Mouse (Mus musculus) limb, embryonic 10.5 days (tissue): ENCODE data around the gene Pigb. TPM values are rescaled to one million over a fixed set of nuclear protein-coding genes. Genes with fewer than 3 reads are reported as not detected.

Experiments used
- DNase-seq: peaks from one replicate; pipeline ENCODE4 v3.0.0-alpha.2; 2017; ENCODE audit warnings: low spot score
- H3K27ac ChIP-seq: fragments of 300-500 bp; sonication (generic); 2 replicates; pipeline ENCODE4 v1.5.1; 2016; ENCODE audit warnings: mild to moderate bottlenecking
- H3K27me3 ChIP-seq: fragments of 300-500 bp; sonication (generic); 2 replicates; pipeline ENCODE4 v1.6.1; 2016; ENCODE audit warnings: low read depth, mild to moderate bottlenecking; ENCODE audit not compliant: poor library complexity, severe bottlenecking
- H3K36me3 ChIP-seq: fragments of 300-500 bp; sonication (generic); 2 replicates; pipeline ENCODE4 v1.6.1; 2016; ENCODE audit warnings: mild to moderate bottlenecking, moderate library complexity
- H3K4me1 ChIP-seq: fragments of 300-500 bp; sonication (generic); 2 replicates; pipeline ENCODE4 v1.6.1; 2016
- H3K4me3 ChIP-seq: fragments of 300-500 bp; sonication (generic); 2 replicates; pipeline ENCODE4 v1.5.1; 2016; ENCODE audit warnings: mild to moderate bottlenecking, moderate library complexity
- H3K9me3 ChIP-seq: fragments of 300-500 bp; sonication (generic); replicated peaks from 2 replicates; pipeline ENCODE4 v1.6.1; 2016; ENCODE audit warnings: mild to moderate bottlenecking
- WGBS: fragments of 180-500 bp; shearing (Covaris S2); methylation state at CpG from one replicate; pipeline ENCODE4 v1.1.7; 2016; 5-methylcytosine and 5-hydroxymethylcytosine counted together
- polyA plus RNA-seq: library from polyadenylated mRNA; unstranded; fragments of >200 nt; fragmentation: Nextera tagmentation; extraction: Ambion mirVana; gene quantifications from 2 replicates; pipeline ENCODE4 v1.2.1, GENCODE M21; 2016

Pigb gene
- polyA plus RNA-seq, 1 experiment from 2014 or later: 15.6 TPM

DNA sequence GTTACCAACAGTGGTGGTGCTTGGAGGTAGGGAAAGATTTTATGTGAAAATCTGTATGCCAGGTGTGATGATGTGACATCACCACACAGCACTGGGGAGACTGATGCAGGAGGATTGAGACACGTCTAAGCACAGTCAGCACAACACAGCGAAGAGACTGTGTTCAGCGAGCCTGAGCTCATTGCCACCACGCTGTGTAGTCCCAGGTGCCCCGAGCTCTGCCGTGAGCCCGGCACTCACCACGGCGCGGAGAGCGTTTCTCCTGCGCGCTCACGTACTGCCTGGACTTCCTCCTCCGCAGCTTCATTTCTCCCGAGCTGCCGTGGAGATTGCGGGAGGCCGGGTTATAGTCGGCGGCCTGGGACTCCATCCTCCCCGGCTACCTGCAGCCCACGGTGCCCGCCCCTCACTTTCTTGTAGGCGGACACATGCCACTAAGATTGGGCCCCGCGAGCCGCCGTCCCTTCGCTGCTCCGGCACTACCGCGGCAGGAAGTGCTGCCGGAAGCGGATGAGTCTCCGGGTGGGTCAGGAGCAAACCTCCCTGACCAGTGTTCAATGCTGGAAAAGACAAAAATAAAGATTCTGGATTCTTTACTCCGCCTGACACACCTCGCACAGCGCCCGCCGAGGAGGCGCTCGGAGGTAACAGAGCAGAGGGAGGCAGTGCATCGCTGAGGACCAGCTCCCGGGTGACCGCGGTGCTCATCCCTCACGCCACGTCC, 794 bp downstream of the Pigb start:
- H3K36me3 ChIP-seq: peaks cover 7% of the 10 kb centered on the region; the same call in 1 of the 2 replicates
- peaks cover 20% of the 10 kb centered on the region for H3K4me1 ChIP-seq
- peak overlapping the region; percentile 84 for H3K4me3 ChIP-seq
- peak; percentile 96 for DNase-seq
- peak overlapping the region; percentile 84 for H3K27ac ChIP-seq
- no peaks in the 10 kb centered on the region for H3K9me3 ChIP-seq
- no peaks in the 10 kb centered on the region for H3K27me3 ChIP-seq
- WGBS: under 1% methylated on average over 49 of the region's 49 CpGs

GRCm38 (mm10) chr9:73033406-73033805, 6.8 kb downstream of the Pigb start:
- no peaks in the 10 kb centered on the region for H3K9me3 ChIP-seq
- WGBS: 90% methylated on average over 1 of the region's 1 CpGs
- H3K4me3 ChIP-seq: no peak overlapping the region
- H3K27ac ChIP-seq: no peak overlapping the region
- peaks cover under 1% of the 10 kb centered on the region; the same call in 1 of the 2 replicates for H3K4me1 ChIP-seq
- no peak for DNase-seq
- H3K36me3 ChIP-seq: peaks cover 55% of the 10 kb centered on the region
- no peaks in the 10 kb centered on the region for H3K27me3 ChIP-seq

DNA sequence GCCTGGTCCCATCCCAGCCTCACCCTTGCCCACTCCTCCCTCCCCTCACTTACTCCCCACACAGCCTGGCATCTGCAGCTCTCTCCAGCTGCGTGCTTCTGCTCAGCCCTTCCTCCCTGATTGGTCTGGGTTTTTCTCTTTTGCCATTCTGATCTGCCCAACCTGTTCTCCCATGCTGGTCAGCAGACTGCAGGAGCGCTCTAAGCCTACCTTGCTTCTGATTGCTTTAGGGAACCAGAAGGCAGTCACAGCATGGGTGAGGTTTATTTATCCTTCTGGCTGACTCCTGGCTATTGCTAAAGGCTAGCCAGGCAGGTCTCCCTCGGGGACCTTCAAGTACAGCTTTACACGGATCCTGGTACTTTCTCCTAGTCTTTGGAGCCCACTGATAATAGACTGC, 8.8 kb downstream of the Pigb start:
- no peak for DNase-seq
- 78% methylated on average over 4 of the region's 4 CpGs for WGBS
- H3K9me3 ChIP-seq: no peaks in the 10 kb centered on the region
- H3K4me1 ChIP-seq: peaks cover 2% of the 10 kb centered on the region
- H3K4me3 ChIP-seq: no peak overlapping the region
- peaks cover 55% of the 10 kb centered on the region for H3K36me3 ChIP-seq
- no peak overlapping the region for H3K27ac ChIP-seq
- H3K27me3 ChIP-seq: no peaks in the 10 kb centered on the region

DNA sequence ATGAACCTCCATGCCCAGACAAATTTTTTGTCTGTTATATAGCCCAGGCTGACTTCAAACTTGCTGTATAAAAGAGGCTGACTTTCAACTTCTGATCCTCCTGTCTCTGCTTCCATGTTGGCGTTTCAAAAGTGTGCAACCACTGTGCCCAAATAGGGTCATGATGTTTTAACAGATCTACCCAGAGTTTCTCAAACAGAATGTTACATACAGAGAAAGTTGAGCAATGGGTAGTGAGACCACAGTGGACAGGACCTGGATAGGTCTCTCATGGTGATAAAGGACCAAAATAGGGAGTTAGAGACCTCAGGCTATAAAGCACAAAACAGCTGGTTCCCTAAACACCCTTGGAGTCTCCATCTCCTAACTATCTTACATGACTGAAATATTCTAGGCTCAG, 9.7 kb downstream of the Pigb start:
- H3K9me3 ChIP-seq: no peaks in the 10 kb centered on the region
- peaks cover 12% of the 10 kb centered on the region for H3K4me1 ChIP-seq
- peaks cover 52% of the 10 kb centered on the region for H3K36me3 ChIP-seq
- no peak for DNase-seq
- H3K4me3 ChIP-seq: no peak overlapping the region
- 86% methylated on average over 1 of the region's 1 CpGs for WGBS
- no peak overlapping the region for H3K27ac ChIP-seq
- no peaks in the 10 kb centered on the region for H3K27me3 ChIP-seq

GRCm38 (mm10) chr9:73025818-73026636, 14.2 kb downstream of the Pigb start:
- Histone ChIP-seq H3K9me3 (no peaks in the 10 kb centered on the region), H3K4me3 (peak overlapping the region; percentile 34; the same call in 1 of the 2 replicates), H3K27me3 (no peaks in the 10 kb centered on the region), H3K27ac (peak overlapping the region; percentile 76), H3K4me1 (peaks cover 12% of the 10 kb centered on the region), H3K36me3 (peaks cover 32% of the 10 kb centered on the region)
- peak; percentile 63 for DNase-seq
- WGBS: 18% methylated on average over 16 of the region's 17 CpGs

GRCm38 (mm10) chr9:73020566-73021097, 19.5 kb downstream of the Pigb start:
- H3K36me3 ChIP-seq: peaks cover 65% of the 10 kb centered on the region
- no peak for DNase-seq
- H3K27me3 ChIP-seq: no peaks in the 10 kb centered on the region
- peaks cover 2% of the 10 kb centered on the region; the same call in 1 of the 2 replicates for H3K4me1 ChIP-seq
- WGBS: 91% methylated on average over 5 of the region's 5 CpGs
- H3K9me3 ChIP-seq: no peaks in the 10 kb centered on the region
- H3K27ac ChIP-seq: no peak overlapping the region
- H3K4me3 ChIP-seq: no peak overlapping the region

GRCm38 (mm10) chr9:73019841-73020240, 20.3 kb downstream of the Pigb start:
- Histone ChIP-seq H3K4me3 (no peak overlapping the region), H3K36me3 (peaks cover 73% of the 10 kb centered on the region), H3K27me3 (no peaks in the 10 kb centered on the region), H3K9me3 (no peaks in the 10 kb centered on the region), H3K27ac (no peak overlapping the region), H3K4me1 (no peaks in the 10 kb centered on the region)
- WGBS: 92% methylated on average over 10 of the region's 10 CpGs
- no peak for DNase-seq

DNA sequence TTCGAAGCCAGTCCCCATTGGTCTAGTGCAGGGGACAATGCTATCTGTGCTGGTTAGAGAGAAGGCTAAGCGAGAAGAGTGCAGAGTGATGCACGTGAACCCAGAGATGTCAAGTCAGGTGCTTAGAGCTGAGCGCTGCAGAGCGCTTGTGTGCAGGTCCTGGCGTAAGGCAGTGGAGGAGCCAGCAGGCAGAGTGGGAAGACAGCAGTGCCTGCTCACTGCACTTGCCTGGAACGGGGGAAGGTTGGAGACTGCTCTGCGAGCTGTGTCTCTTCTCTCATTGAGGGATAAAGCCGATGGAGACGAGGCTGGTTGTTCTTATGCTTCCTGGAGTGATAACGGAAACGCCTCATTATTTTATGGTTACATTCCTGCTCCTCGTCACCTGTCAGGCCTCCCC, 25.5 kb downstream of the Pigb start:
- no peak overlapping the region for H3K27ac ChIP-seq
- WGBS: 76% methylated on average over 13 of the region's 13 CpGs
- no peaks in the 10 kb centered on the region for H3K9me3 ChIP-seq

DNA sequence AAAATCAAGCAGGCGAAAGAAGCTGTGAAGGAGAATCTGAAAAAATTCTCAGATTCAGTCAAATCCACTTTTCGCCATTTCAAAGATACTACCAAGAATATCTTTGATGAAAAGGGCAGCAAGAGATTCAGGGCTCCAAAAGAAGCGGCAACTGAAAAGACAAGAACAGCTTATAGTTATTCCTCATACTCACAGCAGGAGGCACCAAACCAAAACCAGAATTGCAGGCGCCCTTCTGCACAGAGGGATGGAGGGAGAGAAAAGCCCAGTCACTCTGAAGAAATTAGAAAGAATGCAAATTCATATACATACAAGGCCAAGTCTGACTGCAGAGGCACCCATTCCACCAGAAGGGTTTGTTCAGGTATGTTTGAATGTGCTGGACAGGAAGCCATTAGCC, 27.5 kb downstream of the Pigb start:
- H3K36me3 ChIP-seq: peaks cover 41% of the 10 kb centered on the region

More for the DNA sequence above, 25.5 kb downstream of the Pigb start:
- Histone ChIP-seq H3K4me1 (no peaks in the 10 kb centered on the region), H3K4me3 (no peak overlapping the region), H3K27me3 (no peaks in the 10 kb centered on the region), H3K36me3 (peaks cover 61% of the 10 kb centered on the region)
- DNase-seq: no peak

GRCm38 (mm10) chr9:73008384-73008783, 31.8 kb downstream of the Pigb start:
- Histone ChIP-seq H3K27me3 (no peaks in the 10 kb centered on the region), H3K4me3 (no peak overlapping the region), H3K9me3 (no peaks in the 10 kb centered on the region), H3K36me3 (0 out of 2 replicates have a peak, but pooled peaks cover 2% of the 10 kb centered on the region), H3K4me1 (no peaks in the 10 kb centered on the region), H3K27ac (no peak overlapping the region)
- WGBS: 74% methylated on average over 3 of the region's 3 CpGs
- DNase-seq: no peak

More for the DNA sequence above, 27.5 kb downstream of the Pigb start:
- no peak for DNase-seq
- WGBS: 87% methylated on average over 4 of the region's 4 CpGs
- no peak overlapping the region for H3K27ac ChIP-seq
- no peak overlapping the region for H3K4me3 ChIP-seq
- H3K27me3 ChIP-seq: no peaks in the 10 kb centered on the region
- no peaks in the 10 kb centered on the region for H3K4me1 ChIP-seq
- no peaks in the 10 kb centered on the region for H3K9me3 ChIP-seq

GRCm38 (mm10) chr9:73006175-73006574, 34.0 kb downstream of the Pigb start:
- no peak for DNase-seq
- WGBS: 95% methylated on average over 3 of the region's 3 CpGs
- Histone ChIP-seq H3K36me3 (0 out of 2 replicates have a peak, but pooled peaks cover 2% of the 10 kb centered on the region), H3K9me3 (no peaks in the 10 kb centered on the region), H3K4me1 (no peaks in the 10 kb centered on the region), H3K27me3 (no peaks in the 10 kb centered on the region), H3K4me3 (no peak overlapping the region), H3K27ac (no peak overlapping the region)

GRCm38 (mm10) chr9:73005106-73005505, 35.1 kb downstream of the Pigb start:
- Histone ChIP-seq H3K4me3 (no peak overlapping the region), H3K36me3 (0 out of 2 replicates have a peak, but pooled peaks cover 2% of the 10 kb centered on the region), H3K9me3 (no peaks in the 10 kb centered on the region), H3K4me1 (no peaks in the 10 kb centered on the region), H3K27ac (no peak overlapping the region), H3K27me3 (no peaks in the 10 kb centered on the region)
- 90% methylated on average over 6 of the region's 6 CpGs for WGBS
- no peak for DNase-seq

DNA sequence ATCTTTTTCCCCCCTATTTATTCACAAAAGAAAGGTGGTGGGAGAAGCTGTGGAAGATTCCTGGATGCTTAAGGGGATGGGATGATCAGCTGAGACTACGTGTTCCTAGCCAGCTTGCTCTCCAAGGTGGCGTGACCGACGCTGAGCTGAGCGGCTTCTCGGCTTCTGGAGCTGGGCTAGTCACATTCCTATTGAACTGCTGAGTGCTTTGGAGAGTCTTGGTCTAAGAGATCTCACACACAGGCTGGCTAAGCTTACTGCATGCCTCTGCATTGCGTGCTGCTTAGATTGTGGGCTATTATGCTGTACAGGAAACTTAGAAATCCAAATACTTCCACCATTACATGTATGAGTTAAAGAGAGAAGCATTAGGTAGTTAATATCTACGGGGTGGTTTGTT, 36.1 kb downstream of the Pigb start:
- Histone ChIP-seq H3K4me1 (no peaks in the 10 kb centered on the region), H3K4me3 (no peak overlapping the region), H3K27ac (no peak overlapping the region), H3K27me3 (no peaks in the 10 kb centered on the region), H3K9me3 (no peaks in the 10 kb centered on the region), H3K36me3 (0 out of 2 replicates have a peak, but pooled peaks cover 2% of the 10 kb centered on the region)
- 90% methylated on average over 8 of the region's 8 CpGs for WGBS
- DNase-seq: no peak
